Mouse (Mus musculus) urinary bladder, postnatal 25 days (tissue): ENCODE results near the gene Abcb5.
"Not testable (repeated sequence)": the region's sequence is repeated elsewhere in the genome, so short reads cannot be mapped to it uniquely, and the experiment has no call there.

Experiments
- DNase-seq: peaks from one replicate; pipeline ENCODE4 v3.0.0; 2022; ENCODE audit warnings: low spot score

Abcb5 gene

DNA sequence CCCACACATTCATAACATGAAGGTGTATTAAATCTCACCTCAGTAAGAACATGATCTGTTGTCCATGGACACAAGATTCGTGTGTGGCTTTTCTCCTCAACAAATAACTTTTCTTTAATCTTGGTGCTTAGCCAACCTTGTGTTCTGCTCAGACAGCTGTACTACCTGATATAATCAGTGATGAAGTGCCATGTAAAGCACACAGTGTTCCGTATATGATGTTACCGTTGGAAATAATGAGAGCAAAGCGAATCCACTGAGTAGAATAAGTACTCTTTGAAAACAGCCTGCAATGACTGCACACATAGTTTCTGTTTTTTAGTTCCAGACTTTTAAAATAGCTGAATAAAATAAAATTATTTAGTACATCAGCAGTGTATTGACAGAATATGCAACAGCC, at the start of gene Abcb5:
TSS of gene Abcb5 (minus strand) at position 101 of the 400 bp plus-strand sequence.
- no peak for DNase-seq

DNA sequence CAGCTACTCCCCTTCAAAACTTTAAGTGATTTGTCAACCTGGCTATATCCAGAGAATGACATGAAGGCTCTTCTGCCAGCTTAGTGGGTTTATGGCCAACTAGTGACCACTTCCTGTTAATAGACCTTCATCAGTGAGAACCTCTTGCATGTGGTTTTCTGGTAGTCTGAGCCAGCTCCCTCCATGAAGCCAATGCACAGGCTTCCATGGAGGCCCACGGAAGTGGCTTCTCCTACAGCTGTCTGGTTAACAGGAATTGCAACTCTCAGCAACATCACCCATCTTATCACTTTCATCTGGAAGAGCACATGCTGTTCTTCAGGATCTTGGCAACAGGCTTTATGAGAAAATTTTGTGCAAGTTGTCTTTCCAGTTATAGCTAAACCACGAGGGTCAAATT, 33.0 kb upstream of the Abcb5 start:
- DNase-seq: no peak

DNA sequence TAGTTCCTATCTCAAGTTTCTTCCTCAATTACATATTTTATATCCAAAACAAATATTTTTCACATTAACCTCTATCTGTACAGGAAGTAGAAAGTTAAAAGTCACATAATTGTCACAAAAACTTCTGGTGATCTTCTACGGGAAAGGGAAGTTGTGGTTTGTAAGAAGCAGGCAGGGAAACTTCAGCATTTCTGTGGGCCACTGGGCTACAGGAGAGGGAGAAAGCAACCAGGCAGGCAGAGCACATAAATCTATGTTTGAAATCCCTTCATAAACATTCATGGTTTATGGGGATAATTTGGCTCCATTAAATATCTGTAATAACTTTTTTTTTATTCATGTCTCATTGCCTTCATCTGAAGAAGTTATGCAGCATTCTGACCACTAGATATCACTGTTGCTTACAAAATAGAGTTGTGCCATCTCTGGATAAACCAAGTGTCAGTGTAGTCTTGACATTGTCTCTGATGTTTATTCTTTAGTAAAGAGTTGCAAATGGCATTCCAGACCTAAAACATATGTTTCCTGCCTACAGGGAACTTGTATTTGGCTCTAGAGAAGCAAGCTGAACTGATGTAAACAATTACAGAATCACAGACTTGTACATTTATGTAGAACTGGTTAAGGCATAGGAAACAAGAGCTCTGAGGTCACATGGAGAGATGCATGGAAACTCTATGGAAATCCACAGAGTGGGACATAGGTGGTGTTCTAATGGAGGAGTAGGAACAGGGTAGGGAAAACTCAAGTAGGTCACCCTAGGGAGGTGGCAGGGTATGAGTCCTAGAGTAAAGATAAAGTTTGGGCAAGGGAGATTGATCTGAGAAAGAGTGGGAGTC, 28.3 kb upstream of the Abcb5 start:
- DNase-seq: no peak

DNA sequence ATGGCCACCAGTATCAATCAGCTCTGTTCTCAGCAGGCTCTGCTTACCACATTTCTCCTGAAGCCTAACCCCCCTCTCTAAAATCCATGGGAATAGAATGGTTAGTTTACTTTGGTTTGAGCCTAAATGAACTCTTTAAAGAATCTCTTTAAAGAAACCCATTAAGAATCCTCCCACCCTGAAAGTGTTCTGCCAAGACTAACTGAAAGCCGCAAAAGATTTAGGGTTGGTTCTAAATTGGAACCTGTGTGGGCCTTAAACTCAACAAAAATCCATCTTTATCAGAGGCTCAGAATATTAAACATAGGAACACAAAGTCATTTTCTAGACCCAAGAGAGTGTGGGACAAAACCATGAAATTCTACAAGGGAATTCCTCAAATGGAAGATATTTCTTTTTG, 18.6 kb upstream of the Abcb5 start:
- no peak for DNase-seq

DNA sequence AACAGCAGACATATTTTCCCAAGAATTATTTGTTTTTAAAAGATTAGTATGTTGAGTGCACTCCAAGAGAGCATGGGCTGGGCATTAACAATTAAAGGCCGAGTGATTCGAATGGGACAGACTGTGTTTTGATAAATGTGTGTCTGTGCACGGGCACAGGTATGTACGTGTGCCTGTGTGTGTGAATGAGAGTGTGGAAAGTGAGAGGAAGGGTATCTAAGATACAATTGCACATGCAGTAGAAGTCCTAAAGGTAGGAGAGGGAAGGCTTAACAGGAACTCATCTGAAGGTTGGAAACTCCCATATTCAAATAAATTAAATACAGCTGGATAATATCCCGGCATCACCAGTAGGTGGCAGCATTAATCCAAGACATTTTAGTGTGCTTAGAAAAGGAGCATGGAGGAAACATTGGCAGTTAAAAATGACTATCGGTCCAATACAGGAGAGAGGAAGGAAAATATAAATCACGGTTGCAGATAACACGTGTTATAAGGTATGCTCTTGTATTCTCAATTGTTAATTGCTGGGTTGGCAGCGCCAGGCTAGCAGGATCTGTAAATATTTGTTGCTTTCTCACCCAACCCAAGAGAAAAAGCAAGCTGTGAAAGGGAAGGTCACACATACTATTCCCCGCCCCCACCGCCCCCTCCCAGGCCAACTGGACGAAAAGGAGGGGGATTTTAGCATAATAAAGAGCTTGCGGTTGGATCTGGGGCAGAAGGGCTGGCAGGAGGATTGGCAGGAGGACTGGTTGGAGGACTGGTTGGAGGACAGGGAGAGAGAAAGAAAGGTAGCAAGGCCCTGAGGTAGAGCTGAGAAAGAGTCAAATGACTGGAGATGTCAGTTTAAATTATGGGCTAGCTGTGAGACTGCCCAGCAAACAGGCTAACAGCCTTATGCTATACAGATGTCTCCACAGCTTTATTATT, 35.6 kb downstream of the Abcb5 start:
- DNase-seq: peak; percentile 56

DNA sequence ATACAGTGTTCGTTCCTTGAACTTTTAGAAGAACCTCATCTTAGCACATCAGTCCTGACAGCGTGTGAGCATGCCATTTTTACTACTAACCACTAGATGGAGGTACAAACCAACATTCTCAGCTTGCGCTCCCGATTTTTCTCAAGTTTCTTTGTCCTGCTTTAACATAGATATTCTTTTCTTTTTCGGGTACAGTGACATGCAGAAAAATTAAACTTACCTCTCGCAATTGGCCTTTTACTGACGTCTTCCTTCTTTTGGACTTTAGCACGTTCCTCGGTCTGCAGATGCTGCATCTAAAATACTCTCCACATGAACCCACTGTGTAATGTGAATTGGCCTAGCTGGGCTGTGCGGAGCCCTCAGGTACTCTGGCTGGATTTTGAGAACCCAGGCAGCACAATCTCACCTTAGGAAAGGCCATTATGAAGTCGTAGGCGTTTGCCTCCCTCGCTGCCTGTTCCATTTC, 39.4 kb downstream of the Abcb5 start:
- no peak for DNase-seq

DNA sequence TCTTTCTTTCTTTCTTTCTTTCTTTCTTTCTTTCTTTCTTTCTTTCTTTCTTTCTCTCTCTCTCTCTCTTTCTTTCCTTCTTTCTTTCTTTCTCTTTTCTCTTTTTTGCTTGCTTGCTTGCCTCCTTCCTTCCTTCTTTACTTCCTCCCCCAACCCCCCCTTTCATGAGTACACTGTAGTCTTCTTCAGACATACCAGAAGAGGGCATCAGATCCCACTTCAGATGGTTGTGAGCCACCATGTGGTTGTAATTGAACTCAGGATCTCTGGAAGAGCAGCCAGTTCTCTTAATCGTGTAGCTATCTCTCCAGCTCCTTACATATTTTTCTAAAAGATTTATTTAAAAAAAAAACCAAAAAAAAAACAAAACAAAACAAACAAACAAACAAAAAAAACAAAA, 42.3 kb downstream of the Abcb5 start:
- DNase-seq: not testable (repeated sequence)

DNA sequence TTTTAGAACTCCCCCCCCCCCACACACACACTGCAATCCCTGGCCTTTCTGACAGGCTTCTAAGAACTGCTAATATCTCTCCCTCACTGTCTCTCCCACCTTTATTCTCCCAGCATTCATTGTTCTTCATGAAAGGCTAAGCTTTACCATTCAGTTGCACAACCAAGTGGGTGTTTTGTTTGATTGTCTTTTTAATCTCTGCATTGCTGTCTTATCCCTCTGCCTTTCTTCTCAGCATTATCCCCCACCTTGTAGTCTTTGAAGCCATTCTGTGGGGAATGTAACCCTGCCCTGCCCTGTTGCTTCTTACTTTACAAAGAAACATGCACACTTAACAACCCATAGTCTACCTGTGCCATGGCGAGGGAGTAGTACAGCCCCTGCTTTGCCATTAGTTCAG, 48.5 kb downstream of the Abcb5 start:
- no peak for DNase-seq

DNA sequence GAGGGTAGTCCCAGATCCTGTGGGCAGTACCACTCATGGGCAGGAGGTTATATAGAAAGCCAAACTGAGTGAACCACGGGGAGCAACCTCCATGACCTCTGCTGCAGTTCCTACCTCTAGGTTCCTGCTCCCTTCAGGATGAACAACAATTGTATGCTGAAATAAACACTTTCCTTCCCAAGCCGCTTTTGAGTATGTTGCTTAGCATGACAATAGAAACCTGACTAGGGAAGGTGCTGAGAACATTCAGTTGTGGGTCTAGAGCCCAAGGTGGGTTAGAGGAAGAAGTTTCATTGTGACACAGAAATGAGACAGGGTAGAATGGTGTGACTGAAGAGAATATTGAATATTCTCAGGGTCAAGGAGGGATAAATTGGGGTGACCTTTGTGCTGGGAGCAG, 55.9 kb downstream of the Abcb5 start:
- no peak for DNase-seq

DNA sequence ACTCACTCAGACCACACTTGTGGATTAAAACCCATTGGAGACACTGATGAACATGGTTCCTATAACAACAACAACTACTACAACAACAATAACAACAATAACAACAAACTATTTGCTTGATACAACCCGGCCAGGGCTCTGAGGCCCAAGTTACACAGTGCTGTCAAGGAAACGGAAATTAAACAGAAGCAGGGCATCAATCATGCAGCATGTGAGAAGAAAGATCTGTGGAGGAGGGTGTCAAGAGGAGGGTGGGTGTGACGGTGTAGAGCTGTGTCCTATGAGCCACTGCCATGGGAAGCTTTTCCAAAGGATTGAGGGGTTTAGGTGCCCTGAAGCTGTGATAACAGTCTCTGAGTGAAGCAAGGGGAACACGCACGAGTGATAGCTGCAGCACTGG, 64.0 kb downstream of the Abcb5 start:
- DNase-seq: no peak

DNA sequence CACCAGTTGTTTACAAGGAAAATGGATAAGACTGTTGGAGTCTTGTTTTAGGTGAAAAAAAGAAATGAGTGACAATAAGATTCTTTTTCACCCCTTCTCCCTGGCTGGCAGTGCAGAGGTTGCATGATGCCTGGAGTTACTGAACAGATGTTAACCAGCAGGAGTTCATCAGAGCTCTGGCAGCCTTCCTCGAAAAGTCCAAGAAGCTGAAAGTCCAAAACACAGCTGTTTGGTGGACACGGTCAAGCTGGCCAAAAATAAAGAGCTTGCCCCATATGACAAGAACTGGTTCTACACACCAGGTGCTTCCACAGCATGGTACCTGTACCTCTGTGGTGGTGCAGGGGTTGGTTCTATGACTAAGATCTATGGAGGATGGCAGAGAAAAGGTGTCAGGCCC, 78.3 kb downstream of the Abcb5 start:
- peak; percentile 8 for DNase-seq

DNA sequence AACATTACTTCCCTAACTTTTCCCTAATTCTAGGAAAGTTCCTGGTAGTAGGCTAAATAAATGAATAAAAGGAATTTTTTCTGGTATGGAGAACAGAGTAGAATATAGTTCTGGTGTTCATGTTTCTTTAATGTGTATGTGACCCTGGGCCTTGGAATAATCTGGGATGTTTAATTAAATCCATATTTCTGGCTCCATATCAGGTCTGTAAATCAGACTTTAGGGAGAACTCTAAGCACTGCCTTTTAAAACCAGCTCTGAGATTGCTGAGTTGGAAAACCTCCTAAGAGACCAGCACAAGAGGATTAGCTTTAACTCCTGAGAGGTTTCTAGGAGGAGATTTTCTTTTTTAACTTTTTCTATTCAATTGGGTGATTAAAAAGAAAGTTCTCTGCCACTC, 83.4 kb downstream of the Abcb5 start:
- no peak for DNase-seq

DNA sequence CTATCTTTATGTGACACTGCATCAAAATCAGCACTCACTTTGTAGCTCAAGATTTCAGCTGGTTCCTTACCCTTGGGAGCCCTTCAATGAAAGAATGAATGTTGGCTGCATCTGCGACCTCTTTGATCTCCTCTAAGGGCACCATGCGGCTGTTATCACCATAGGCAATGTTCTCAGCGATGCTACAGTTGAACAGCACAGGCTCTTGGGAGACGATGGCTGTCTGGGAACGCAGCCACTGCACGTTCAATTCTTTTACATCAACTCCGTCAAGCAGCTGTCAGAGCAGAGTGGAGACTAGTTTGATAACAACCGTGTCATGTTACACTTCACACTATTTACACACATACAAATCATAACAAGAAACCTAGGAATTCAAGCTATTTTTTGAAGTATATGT, 93.5 kb downstream of the Abcb5 start:
- no peak for DNase-seq

DNA sequence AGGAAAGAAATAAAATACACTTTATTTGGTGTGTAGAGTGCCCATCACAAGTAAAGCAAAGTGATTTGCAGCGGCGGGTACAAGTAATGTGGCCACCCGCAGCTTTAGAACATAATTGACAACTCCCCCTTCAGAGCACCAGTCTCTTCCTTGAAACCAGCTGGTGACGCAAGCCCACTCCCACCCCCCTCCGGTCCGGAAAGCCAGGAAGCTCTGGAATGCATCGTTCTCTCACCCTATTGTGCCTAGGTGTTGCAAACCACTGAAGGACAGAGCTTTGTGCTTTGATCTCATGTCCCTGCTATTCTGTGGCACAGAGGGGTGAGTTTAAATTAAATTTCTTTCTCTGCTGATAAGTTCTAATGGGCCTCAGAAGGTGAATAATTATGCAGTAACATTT, 110.1 kb downstream of the Abcb5 start:
- no peak for DNase-seq

DNA sequence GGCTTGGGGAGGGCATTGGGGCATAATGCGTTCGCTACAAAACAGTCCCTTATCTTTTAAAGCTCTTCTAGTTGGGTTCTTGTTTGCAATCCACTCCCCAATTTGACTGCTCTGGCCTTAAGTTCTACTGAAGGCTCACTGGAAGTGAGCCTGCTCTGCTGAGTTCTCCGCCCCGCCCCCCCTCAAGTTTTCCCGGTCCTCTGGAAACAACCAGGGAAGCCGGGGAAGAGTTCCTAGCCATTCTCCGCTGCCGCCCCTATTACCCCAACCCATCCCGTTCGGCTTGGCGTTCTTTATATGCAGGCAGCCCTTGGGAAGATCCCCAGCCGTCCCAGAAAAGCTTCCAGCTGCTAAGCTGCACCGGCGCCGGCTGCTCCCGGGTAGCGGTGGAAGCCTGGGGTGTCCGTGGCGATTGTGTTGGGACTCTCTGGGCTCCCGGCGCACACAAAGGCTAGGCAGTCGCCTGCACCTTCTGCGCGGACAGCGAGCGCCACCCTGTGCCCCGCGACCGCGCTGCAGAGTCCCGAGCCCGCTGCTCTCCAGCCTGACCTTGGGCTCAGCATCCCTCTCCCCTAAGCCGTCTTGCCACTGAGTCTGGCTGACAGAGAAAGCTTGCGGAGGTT, 111.3 kb downstream of the Abcb5 start:
- DNase-seq: peak; percentile 50

DNA sequence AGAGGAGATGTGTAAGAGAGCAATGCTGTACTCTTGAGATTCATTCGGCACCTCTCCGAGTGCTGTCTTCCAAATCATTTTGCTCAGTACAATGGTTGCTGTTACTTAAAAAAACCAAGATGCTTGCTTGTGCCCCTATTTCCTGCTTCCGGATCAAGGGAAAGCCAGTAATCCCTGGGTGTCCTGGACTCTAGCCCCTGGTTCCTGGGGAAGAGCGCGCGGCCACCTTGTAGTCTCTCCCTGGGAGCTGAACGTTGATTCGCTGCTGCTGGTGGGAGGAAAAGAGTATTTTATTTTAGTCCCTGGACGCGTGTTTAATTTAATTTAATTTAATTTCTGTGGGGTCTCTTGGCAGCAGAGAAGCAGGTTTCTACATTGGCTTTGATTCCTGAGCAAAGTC, 111.8 kb downstream of the Abcb5 start:
- DNase-seq: no peak

DNA sequence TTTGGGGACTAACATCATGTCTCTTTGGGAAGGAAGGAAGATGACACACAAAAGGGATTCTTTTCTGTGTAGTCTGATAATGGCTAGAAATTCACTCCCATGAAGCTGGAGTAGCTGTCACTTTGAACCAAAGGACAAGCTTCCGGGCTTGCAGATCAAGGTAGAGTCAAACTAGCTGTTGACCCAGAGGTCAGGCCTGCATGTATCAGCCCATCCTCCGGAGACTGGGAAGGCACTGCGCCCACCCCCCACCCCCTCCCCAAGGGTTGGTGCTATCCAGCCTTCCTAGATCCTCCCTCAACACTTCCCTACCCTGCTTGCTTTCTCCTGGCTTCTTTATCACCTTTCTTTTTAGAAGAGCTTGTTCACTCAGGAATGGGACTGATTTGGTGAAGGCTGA, 112.9 kb downstream of the Abcb5 start:
- DNase-seq: no peak

DNA sequence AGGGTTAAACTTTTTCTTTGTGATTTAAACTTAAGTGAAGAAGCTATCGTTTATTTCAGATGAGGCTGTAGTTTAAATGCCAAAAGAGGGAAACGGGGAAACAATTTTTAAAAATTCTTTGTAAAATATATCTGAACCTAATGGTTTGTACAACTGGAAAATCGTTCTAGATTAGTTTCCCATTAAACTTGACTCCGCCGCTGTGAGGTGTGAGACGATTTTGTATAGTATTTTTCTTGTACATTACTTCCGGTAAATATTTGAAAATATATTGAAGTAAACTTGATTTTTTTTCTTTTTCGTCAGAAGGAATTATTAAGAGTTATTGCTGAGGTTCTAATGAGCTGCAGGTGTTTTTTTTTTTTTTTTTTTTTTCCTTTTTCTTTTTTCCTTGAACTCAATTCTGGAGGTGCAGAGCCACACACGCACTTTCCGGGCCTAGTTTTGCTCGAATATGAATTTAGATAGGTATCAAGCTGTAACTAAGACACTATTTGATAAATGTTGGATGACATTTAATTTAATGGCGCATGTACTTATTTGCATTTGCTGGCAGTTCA, 115.3 kb downstream of the Abcb5 start:
- no peak for DNase-seq

DNA sequence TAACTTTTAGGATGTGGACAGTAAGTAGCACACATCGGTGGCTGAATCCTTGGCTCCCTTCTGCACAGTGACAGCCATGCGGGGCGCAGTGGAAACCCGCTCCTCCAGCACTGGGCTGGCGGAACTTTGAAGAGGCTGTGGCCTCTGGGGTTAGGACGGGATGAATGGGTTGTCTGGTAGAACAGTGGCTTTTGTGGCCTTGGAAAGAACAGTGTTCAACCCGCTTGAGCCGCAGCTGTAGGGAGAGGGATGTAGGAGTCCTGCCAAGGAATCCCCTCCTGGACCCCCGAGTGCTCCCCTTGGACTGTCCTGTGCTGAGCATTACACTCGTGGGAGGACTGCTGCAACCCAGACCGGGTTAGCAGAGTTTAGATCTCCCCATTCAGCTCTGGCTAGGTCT, 116.2 kb downstream of the Abcb5 start:
- no peak for DNase-seq

DNA sequence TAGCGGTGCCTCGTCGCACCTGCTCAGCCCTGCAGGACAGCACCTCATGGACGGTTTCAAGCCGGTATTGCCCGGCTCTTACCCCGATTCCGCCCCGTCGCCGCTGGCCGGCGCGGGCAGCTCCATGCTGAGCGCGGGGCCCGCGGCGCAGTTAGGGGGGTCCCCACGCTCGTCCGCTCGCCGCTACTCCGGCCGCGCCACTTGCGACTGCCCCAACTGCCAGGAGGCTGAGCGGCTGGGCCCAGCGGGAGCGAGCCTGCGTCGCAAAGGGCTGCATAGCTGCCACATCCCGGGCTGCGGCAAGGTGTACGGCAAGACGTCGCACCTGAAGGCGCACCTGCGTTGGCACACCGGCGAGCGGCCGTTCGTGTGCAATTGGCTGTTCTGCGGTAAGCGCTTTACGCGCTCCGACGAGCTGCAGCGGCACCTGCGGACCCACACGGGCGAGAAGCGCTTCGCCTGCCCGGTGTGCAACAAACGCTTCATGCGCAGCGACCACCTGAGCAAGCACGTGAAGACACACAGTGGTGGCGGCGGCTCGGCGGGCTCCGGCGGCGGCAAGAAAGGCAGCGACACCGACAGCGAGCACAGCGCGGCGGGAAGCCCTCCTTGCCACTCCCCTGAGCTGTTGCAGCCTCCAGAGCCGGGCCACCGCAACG, 116.9 kb downstream of the Abcb5 start:
- DNase-seq: no peak

DNA sequence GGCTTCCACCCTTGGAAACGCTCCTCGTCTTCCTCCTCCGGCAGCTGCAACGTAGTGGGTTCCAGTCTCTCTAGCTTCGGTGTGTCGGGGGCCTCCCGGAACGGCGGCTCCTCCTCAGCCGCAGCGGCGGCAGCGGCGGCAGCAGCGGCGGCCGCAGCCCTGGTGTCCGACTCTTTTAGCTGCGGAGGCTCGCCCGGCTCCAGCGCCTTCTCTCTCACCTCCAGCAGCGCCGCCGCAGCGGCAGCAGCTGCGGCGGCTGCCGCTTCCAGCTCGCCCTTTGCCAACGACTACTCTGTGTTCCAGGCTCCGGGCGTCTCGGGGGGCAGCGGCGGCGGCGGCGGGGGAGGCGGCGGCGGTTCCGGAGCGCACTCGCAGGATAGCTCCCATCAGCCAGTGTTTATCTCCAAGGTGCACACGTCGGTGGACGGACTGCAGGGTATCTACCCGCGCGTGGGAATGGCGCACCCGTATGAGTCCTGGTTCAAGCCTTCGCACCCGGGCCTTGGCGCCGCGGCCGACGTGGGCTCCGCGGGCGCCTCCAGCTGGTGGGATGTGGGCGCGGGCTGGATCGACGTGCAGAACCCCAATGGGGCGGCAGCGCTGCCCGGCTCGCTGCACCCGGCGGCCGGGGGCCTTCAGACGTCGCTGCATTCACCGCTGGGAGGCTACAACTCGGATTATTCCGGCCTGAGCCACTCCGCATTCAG, 117.6 kb downstream of the Abcb5 start:
- no peak for DNase-seq
